Mouse (Mus musculus): ENCODE results near the gene Wfs1.

DNA sequence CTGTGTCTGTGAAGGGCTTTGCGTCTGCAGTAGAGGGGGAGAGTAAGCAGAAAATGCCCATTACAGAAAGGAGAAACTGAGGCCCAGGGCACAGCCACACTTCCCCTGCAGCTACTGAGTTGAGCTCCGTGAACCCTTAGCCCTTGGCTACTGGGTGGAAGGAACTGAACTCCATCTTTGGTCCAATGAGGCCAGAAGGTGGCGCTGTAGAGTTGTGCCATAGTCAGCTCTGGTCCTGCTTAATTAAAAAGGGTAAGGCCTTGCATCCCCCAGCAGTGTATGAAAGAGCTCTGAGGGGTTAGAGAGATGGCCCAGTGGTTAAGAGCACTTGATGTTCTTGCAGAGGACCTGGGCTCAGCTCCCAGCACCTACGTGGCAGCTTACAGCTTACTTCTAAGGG, 60.3 kb downstream of the Wfs1 start:
- TF ChIP-seq POLR2A (IDR thresholded peaks at IDR 0.05; ENCODE audit: borderline replicate concordance, extremely low read depth, low read depth, low read length) (no peak), CTCF (IDR thresholded peaks at IDR 0.05; ENCODE audit: insufficient read depth, low read length) (no peak)

Measured in lung, adult 2 months (tissue).